ENCODE assay signal across 8 mouse cellular contexts in the genomic region with DNA sequence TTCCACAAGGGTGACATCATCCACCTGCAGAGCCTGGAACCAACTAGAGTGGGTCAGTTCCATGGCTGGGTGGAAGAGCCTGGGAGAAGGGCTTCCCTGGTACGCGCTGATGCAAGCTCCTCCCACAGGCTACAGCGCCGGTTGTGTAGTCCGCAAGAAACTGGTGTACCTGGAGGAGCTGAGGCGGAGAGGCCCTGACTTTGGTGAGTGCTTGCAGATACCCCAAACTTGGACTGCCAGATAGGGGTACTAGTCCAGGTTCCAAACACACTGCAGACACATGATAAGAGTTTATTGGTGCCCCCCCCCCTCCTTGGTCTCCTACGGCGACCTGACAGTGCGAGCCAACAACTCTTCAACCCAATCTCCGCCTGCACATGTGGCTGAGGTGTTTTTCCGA. TPM values are rescaled to one million over a fixed set of nuclear protein-coding genes. Genes with fewer than 3 reads are reported as not detected.
DNase-seq lines count a peak whose midpoint lies in the region; ATAC-seq and TF ChIP-seq lines count a peak whose summit lies in the region.

No protein-coding gene starts in this region.

- no peaks in the 10 kb centered on the region for H3K9me3 ChIP-seq in lung, embryonic 14.5 days (ENCODE audit: low read depth, low read length)
- no peaks in the 10 kb centered on the region for H3K9me3 ChIP-seq in forebrain, embryonic 11.5 days (ENCODE audit: control insufficient read depth, low read length)
- no peaks in the 10 kb centered on the region for H3K9me3 ChIP-seq in neural tube, embryonic 15.5 days (replicated peaks)

- peak; percentile 31 for DNase-seq in lung, embryonic 14.5 days
- DNase-seq in lung, postnatal 25 days (ENCODE audit: low spot score) = no peak
- no peak for DNase-seq in forebrain, embryonic 11.5 days (ENCODE audit: low spot score)
- peak; percentile 81 for DNase-seq in liver
- DNase-seq in frontal cortex, adult 2 months (ENCODE audit: extremely low spot score in 1 of 2, low spot score in 1 of 2) = no peak
- DNase-seq in layer of hippocampus, postnatal 25 days (ENCODE audit: extremely low spot score in 1 of 2, low spot score in 1 of 2) = no peak
- DNase-seq in frontal cortex, postnatal 14 days (ENCODE audit: low spot score in 2 of 2) = no peak

- H3K36me3 ChIP-seq in lung, embryonic 14.5 days (ENCODE audit: insufficient read depth) = no peaks in the 10 kb centered on the region
- no peaks in the 10 kb centered on the region for H3K36me3 ChIP-seq in forebrain, embryonic 11.5 days (ENCODE audit: control insufficient read depth, insufficient read depth, low read length)
- no peaks in the 10 kb centered on the region for H3K36me3 ChIP-seq in neural tube, embryonic 15.5 days

- 5% methylated on average over 11 of the region's 11 CpGs for WGBS in lung, embryonic 14.5 days
- WGBS in forebrain, embryonic 11.5 days = 6% methylated on average over 11 of the region's 11 CpGs
- 6% methylated on average over 11 of the region's 11 CpGs for WGBS in neural tube, embryonic 15.5 days

- peak overlapping the region; percentile 74 for H3K4me2 ChIP-seq in lung, embryonic 14.5 days
- H3K4me2 ChIP-seq in forebrain, embryonic 11.5 days (ENCODE audit: low read depth, low read length, severe bottlenecking) = peak overlapping the region; percentile 60
- H3K4me2 ChIP-seq in neural tube, embryonic 15.5 days = peak overlapping the region; percentile 68

- no peak overlapping the region for H3K27ac ChIP-seq in lung, embryonic 14.5 days (ENCODE audit: low read depth)
- H3K27ac ChIP-seq in forebrain, embryonic 11.5 days (ENCODE audit: low read depth, low read length) = no peak overlapping the region
- no peak overlapping the region for H3K27ac ChIP-seq in neural tube, embryonic 15.5 days (replicated peaks)

- 0 out of 2 replicates have a peak, but pooled peaks cover 3% of the 10 kb centered on the region for H3K4me1 ChIP-seq in lung, embryonic 14.5 days (ENCODE audit: insufficient read depth)
- H3K4me1 ChIP-seq in forebrain, embryonic 11.5 days (replicated peaks; ENCODE audit: control insufficient read depth, insufficient read depth, low read length) = peaks cover 9% of the 10 kb centered on the region
- peaks cover 12% of the 10 kb centered on the region for H3K4me1 ChIP-seq in neural tube, embryonic 15.5 days

- peak; percentile 52; the same call in 1 of the 2 replicates for ATAC-seq in lung, embryonic 14.5 days (ENCODE audit: insufficient read depth)
- ATAC-seq in forebrain, embryonic 11.5 days (replicated peaks; ENCODE audit: low FRiP score) = no peak
- ATAC-seq in neural tube, embryonic 15.5 days (ENCODE audit: low FRiP score) = no peak

- peaks cover 11% of the 10 kb centered on the region for H3K27me3 ChIP-seq in lung, embryonic 14.5 days (ENCODE audit: insufficient read depth, low read length)
- H3K27me3 ChIP-seq in forebrain, embryonic 11.5 days (ENCODE audit: control insufficient read depth, insufficient read depth, low read length) = peaks cover 16% of the 10 kb centered on the region
- H3K27me3 ChIP-seq in neural tube, embryonic 15.5 days (replicated peaks) = peaks cover 29% of the 10 kb centered on the region

- peak overlapping the region; percentile 37 for H3K4me3 ChIP-seq in lung, embryonic 14.5 days (ENCODE audit: low read depth, low read length)
- H3K4me3 ChIP-seq in forebrain, embryonic 11.5 days (ENCODE audit: low read depth, low read length) = peak overlapping the region; percentile 24
- H3K4me3 ChIP-seq in neural tube, embryonic 15.5 days (replicated peaks) = peak overlapping the region; percentile 32

- TF ChIP-seq CTCF in lung, embryonic 14.5 days (IDR thresholded peaks at IDR 0.05; ENCODE audit: low read depth) = no peak

- peak overlapping the region; percentile 36 for H3K9ac ChIP-seq in lung, embryonic 14.5 days
- H3K9ac ChIP-seq in forebrain, embryonic 11.5 days (ENCODE audit: low read length) = no peak overlapping the region; the same call in 1 of the 2 replicates
- no peak overlapping the region for H3K9ac ChIP-seq in neural tube, embryonic 15.5 days (replicated peaks)

RNA-seq across cellular contexts. Expression of gene Alkbh5, which starts 27.2 kb away (rescaled TPM):
- polyA plus RNA-seq in lung, embryonic 14.5 days (2014; fragmentation: Nextera tagmentation; extraction: Ambion mirVana) = 32.3 and 33.5 TPM in 2 replicates
- polyA plus RNA-seq in forebrain, embryonic 11.5 days (2014; fragmentation: Nextera tagmentation; extraction: Ambion mirVana) = 38.0 and 41.2 TPM in 2 replicates
- polyA plus RNA-seq in neural tube, embryonic 15.5 days (2015; fragmentation: Nextera tagmentation; extraction: Ambion mirVana) = 18.6 and 23.1 TPM in 2 replicates
- 19.0 and 19.3 TPM in 2 replicates for polyA plus RNA-seq in frontal cortex, adult 2 months (2012; rRNA removed)
- total RNA-seq in layer of hippocampus, postnatal 25 days (2021) = 10 to 100 TPM; 49.7 to 54.1 TPM

RNA-seq across cellular contexts. Expression of gene Myo15, which starts 39.8 kb away (rescaled TPM):
- polyA plus RNA-seq in lung, embryonic 14.5 days (2014; fragmentation: Nextera tagmentation; extraction: Ambion mirVana) = 0.03 and 0.08 TPM in 2 replicates
- 0.08 and 0.27 TPM in 2 replicates for polyA plus RNA-seq in forebrain, embryonic 11.5 days (2014; fragmentation: Nextera tagmentation; extraction: Ambion mirVana)
- 0.28 TPM in 2 replicates for polyA plus RNA-seq in neural tube, embryonic 15.5 days (2015; fragmentation: Nextera tagmentation; extraction: Ambion mirVana)
- 0.15 and 0.20 TPM in 2 replicates for polyA plus RNA-seq in frontal cortex, adult 2 months (2012; rRNA removed)
- under 1 TPM; 0.05 to 0.09 TPM for total RNA-seq in layer of hippocampus, postnatal 25 days (2021)

RNA-seq across cellular contexts. Expression of gene Drg2, which starts 54.6 kb away (rescaled TPM):
- polyA plus RNA-seq in lung, embryonic 14.5 days (2014; fragmentation: Nextera tagmentation; extraction: Ambion mirVana) = 105 and 109 TPM in 2 replicates
- polyA plus RNA-seq in forebrain, embryonic 11.5 days (2014; fragmentation: Nextera tagmentation; extraction: Ambion mirVana) = 121 and 133 TPM in 2 replicates
- polyA plus RNA-seq in neural tube, embryonic 15.5 days (2015; fragmentation: Nextera tagmentation; extraction: Ambion mirVana) = 94.6 and 98.5 TPM in 2 replicates
- 70.4 and 77.4 TPM in 2 replicates for polyA plus RNA-seq in frontal cortex, adult 2 months (2012; rRNA removed)
- total RNA-seq in layer of hippocampus, postnatal 25 days (2021) = 10 to 100 TPM; 70.2 to 72.7 TPM

Comparison
In these comparisons a context has a peak if more than half of its experiments do, and no peak if none do; other contexts are left out.
1. DNase-seq: peak in lung, embryonic 14.5 days (single experiment) and liver (single experiment); none in lung, postnatal 25 days (single experiment), forebrain, embryonic 11.5 days (single experiment), frontal cortex, adult 2 months (0 of 2), layer of hippocampus, postnatal 25 days (0 of 2) and frontal cortex, postnatal 14 days (0 of 2).
2. Peak in every context shown above with its lines, with median percentiles within 50 percentile points of each other: H3K4me2 ChIP-seq and H3K4me3 ChIP-seq.